Mouse (Mus musculus): ENCODE measurements at regions not wholly inside any gene's neighbourhood (a gene's known extent, or its start where the extent isn't known, plus 50 kb on each side); places are given as distances from the start of the nearest gene placed in this dataset.

DNA sequence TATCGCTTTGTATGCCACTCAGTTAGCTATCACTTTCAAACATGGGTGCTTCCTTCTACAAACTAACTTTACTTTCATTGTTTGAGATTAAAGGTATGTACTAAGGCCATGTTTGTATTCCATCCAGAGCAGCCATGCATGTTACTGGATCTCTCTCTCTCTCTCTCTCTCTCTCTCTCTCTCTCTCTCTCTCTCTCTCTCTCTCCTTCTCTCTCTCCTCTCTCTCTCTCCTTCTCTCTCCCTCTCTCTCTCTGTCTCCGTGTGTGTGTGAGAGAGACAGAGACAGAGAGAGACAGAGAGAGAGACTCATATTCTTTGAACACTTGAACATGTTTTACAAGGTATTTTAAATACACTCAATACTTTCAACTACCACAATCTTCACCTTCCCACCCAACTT, 50.2 kb upstream of the Gm7271 start:
- TF ChIP-seq CTCF (conservative IDR thresholded peaks at IDR 0.05; ENCODE audit: insufficient read depth, insufficient read length, low read depth, low read length) (no peak), POLR2A (IDR thresholded peaks at IDR 0.05; ENCODE audit: low read depth, low read length) (no peak)

All from kidney, adult 2 months (tissue).